Mouse (Mus musculus) G1E (cell line): ENCODE results near the gene Col6a4.

Experiments used
- CTCF ChIP-seq: IDR thresholded peaks from 2 replicates; pipeline ENCODE4 v1.5.1; 2012; ENCODE audit warnings: low read depth, low read length, inconsistent platforms, mixed read lengths
- GATA1 ChIP-seq: IDR thresholded peaks from 2 replicates; pipeline ENCODE4 v1.6.1; 2012; ENCODE audit warnings: borderline replicate concordance, low read length, inconsistent platforms, mixed read lengths
- GATA2 ChIP-seq: IDR thresholded peaks from 2 replicates; pipeline ENCODE4 v1.6.1; 2012; ENCODE audit warnings: low read depth, low read length, inconsistent platforms, borderline replicate concordance
- POLR2AphosphoS5 ChIP-seq: IDR thresholded peaks from 2 replicates; pipeline ENCODE4 v1.6.1; 2012; ENCODE audit warnings: low read depth, low read length, inconsistent platforms; ENCODE audit not compliant: insufficient replicate concordance
- TAL1 ChIP-seq: conservative IDR thresholded peaks from 2 replicates; pipeline ENCODE4 v1.6.1; 2012; ENCODE audit warnings: low read depth, low read length, inconsistent platforms, mixed read lengths

GRCm38 (mm10) chr9:106137671-106138216 is 41.2 kb upstream of the Col6a4 start:
- TF ChIP-seq CTCF (no peak), GATA1 (no peak), POLR2AphosphoS5 (no peak), TAL1 (no peak), GATA2 (no peak)
